Mouse (Mus musculus) cerebellum, adult 9-10 months (tissue): ENCODE results near the gene Samd5.

Experiments used
- DNase-seq: peaks from one replicate; pipeline ENCODE4 v3.0.0; 2022

Samd5 gene

GRCm38 (mm10) chr10:9674561-9675521, at the start of gene Samd5:
Samd5 (minus strand) TSS chr10:9675208.
- no peak for DNase-seq

- DNase-seq: no peak
Measured at GRCm38 (mm10) chr10:9722519-9723303, 47.7 kb upstream of the Samd5 start.

GRCm38 (mm10) chr10:9720027-9720426, 45.0 kb upstream of the Samd5 start:
- no peak for DNase-seq

- no peak for DNase-seq
Measured at GRCm38 (mm10) chr10:9718086-9718485, 43.1 kb upstream of the Samd5 start.

GRCm38 (mm10) chr10:9704956-9705355, 29.9 kb upstream of the Samd5 start:
- DNase-seq: no peak

- DNase-seq: no peak
Measured at GRCm38 (mm10) chr10:9699071-9699761, 24.2 kb upstream of the Samd5 start.

GRCm38 (mm10) chr10:9698141-9698540, 23.1 kb upstream of the Samd5 start:
- DNase-seq: no peak

GRCm38 (mm10) chr10:9696543-9697141, 21.6 kb upstream of the Samd5 start:
- no peak for DNase-seq

- no peak for DNase-seq
Measured at GRCm38 (mm10) chr10:9693990-9694699, 19.1 kb upstream of the Samd5 start.

- DNase-seq: no peak
Measured at GRCm38 (mm10) chr10:9680928-9681327, 5.9 kb upstream of the Samd5 start.

GRCm38 (mm10) chr10:9679911-9680310, 4.9 kb upstream of the Samd5 start:
- no peak for DNase-seq

GRCm38 (mm10) chr10:9678071-9678470, 3.1 kb upstream of the Samd5 start:
- no peak for DNase-seq

- DNase-seq: peak; percentile 46
Measured at GRCm38 (mm10) chr10:9676886-9677285, 1.9 kb upstream of the Samd5 start.

- no peak for DNase-seq
Measured at GRCm38 (mm10) chr10:9676418-9676786, 1.4 kb upstream of the Samd5 start.

GRCm38 (mm10) chr10:9675550-9676417, 776 bp upstream of the Samd5 start:
- no peak for DNase-seq

GRCm38 (mm10) chr10:9673276-9673675, 1.7 kb downstream of the Samd5 start:
- no peak for DNase-seq

- no peak for DNase-seq
Measured at GRCm38 (mm10) chr10:9672751-9673150, 2.3 kb downstream of the Samd5 start.

- no peak for DNase-seq
Measured at GRCm38 (mm10) chr10:9670351-9670750, 4.7 kb downstream of the Samd5 start.

- DNase-seq: no peak
Measured at GRCm38 (mm10) chr10:9668791-9669190, 6.2 kb downstream of the Samd5 start.

- no peak for DNase-seq
Measured at GRCm38 (mm10) chr10:9652946-9653345, 22.1 kb downstream of the Samd5 start.
